In the genomic region with DNA sequence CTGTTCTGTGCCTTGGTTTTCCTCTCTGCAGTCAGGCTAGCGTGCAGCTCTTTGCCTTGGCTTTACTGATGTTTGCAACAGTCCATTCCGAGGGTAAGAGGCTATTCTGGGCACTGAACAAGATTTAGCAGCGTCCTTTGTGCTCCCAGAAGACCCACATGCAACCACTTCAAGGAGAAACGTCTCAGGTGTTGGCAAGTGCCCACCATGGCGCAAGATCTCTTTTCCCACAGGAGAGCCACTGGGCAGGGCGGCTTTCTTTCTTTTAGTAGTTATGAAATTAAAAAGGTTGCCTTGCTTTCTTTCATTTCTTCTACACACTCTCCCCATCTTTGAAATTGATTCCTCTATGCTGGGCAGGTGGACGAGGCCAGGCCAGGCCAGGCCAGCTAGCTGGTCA, we compare ENCODE assay signal across 17 mouse cellular contexts. TPM values are rescaled to one million over a fixed set of nuclear protein-coding genes. Genes with fewer than 3 reads are reported as not detected.
DNase-seq lines count a peak whose midpoint lies in the region; ATAC-seq and TF ChIP-seq lines count a peak whose summit lies in the region.
"Had no signal": no experiment of that assay in that cellular context is flagged by ENCODE, and none has a peak within 500 bp of the region (broad histone marks: within the 10 kb centered on the region; RNA-seq: fewer than 3 reads in every experiment).

No protein-coding gene starts in this region.

- ATAC-seq in neural tube, embryonic 15.5 days (ENCODE audit: low FRiP score), result no peak
- ATAC-seq: forebrain, embryonic 13.5 days had no signal

- peaks cover 15% of the 10 kb centered on the region for H3K36me3 ChIP-seq in neural tube, embryonic 15.5 days
- H3K36me3 ChIP-seq: heart, embryonic 12.5 days had no signal

- H3K9me3 ChIP-seq in neural tube, embryonic 15.5 days (replicated peaks), result no peaks in the 10 kb centered on the region
- H3K9me3 ChIP-seq: embryonic facial prominence, embryonic 10.5 days; forebrain, embryonic 13.5 days; heart, embryonic 12.5 days had no signal

- H3K4me1 ChIP-seq in neural tube, embryonic 15.5 days, result 0 out of 2 replicates have a peak, but pooled peaks cover 2% of the 10 kb centered on the region
- H3K4me1 ChIP-seq: forebrain, embryonic 13.5 days; heart, embryonic 12.5 days had no signal

- H3K4me3 ChIP-seq in gastrocnemius, adult 2 months, result no peak overlapping the region
- H3K4me3 ChIP-seq in neural tube, embryonic 15.5 days (replicated peaks), result no peak overlapping the region
- H3K4me3 ChIP-seq: embryonic facial prominence, embryonic 10.5 days; forebrain, embryonic 13.5 days; heart, adult 2 months; heart, embryonic 12.5 days had no signal

- H3K9ac ChIP-seq in neural tube, embryonic 15.5 days (replicated peaks), result no peak overlapping the region
- H3K9ac ChIP-seq: forebrain, embryonic 13.5 days; heart, embryonic 12.5 days had no signal

- no peak overlapping the region for H3K4me2 ChIP-seq in neural tube, embryonic 15.5 days
- H3K4me2 ChIP-seq: forebrain, embryonic 13.5 days; heart, embryonic 12.5 days had no signal

- peak overlapping the region; percentile 91 for H3K27ac ChIP-seq in gastrocnemius, adult 2 months
- 0 out of 2 replicates have a peak overlapping the region, but pooled peaks have one; percentile 28 for H3K27ac ChIP-seq in neural tube, embryonic 15.5 days (replicated peaks)
- H3K27ac ChIP-seq: embryonic facial prominence, embryonic 10.5 days; forebrain, embryonic 13.5 days; heart, adult 2 months had no signal

- DNase-seq in adrenal gland, adult 2 months, result peak; percentile 33
- DNase-seq in adrenal gland, adult 18-20 months (ENCODE audit: low spot score in 2 of 2), result no peak
- no peak for DNase-seq in gastrocnemius, adult 2 months
- DNase-seq in gastrocnemius, postnatal 14 days, result no peak
- no peak for DNase-seq in neural tube, embryonic 10.5 days (ENCODE audit: extremely low spot score, low spot score)
- DNase-seq in urinary bladder, postnatal 10 days (ENCODE audit: low spot score), result no peak
- DNase-seq in spleen, postnatal 4 days (ENCODE audit: low spot score in 2 of 2), result no peak
- DNase-seq: B cell, adult 2 months; cerebellum, adult 2 months; heart, adult 2 months had no signal

- intact Hi-C loops in gastrocnemius, adult 2 months (cut with DNase I), result loop anchor here (2.0 kb wide), 1 partner anchor 52 kb away; no protein-coding TSS in a partner anchor
- intact Hi-C loops in gastrocnemius, postnatal 14 days (cut with DNase I; ENCODE audit: low total_unique reads), result no loop called here

- WGBS in neural tube, embryonic 15.5 days, result 81% methylated on average over 7 of the region's 7 CpGs

- TF ChIP-seq CTCF in gastrocnemius, adult 2 months (IDR thresholded peaks at IDR 0.05), result no peak

- no peaks in the 10 kb centered on the region for H3K27me3 ChIP-seq in neural tube, embryonic 15.5 days (replicated peaks)
- H3K27me3 ChIP-seq: forebrain, embryonic 13.5 days; heart, embryonic 12.5 days had no signal

RNA-seq across cellular contexts. Expression of a gene that starts 12.8 kb away (rescaled TPM):
- total RNA-seq in adrenal gland, adult 2 months (2021), result not detected
- 0.08 TPM in 2 replicates for polyA plus RNA-seq in adrenal gland, adult 2 months (2012; rRNA removed)
- total RNA-seq in adrenal gland, adult 18-20 months (2021), result under 1 TPM in 1 of 2 experiments, not detected in 1; 0.22 TPM
- 100 to 1,000 TPM; 200 to 381 TPM for total RNA-seq in gastrocnemius, adult 2 months (2021)
- total RNA-seq in gastrocnemius, postnatal 14 days (2021), result 100 to 1,000 TPM; 332 to 394 TPM
- 1.0 and 1.9 TPM in 2 replicates for polyA plus RNA-seq in neural tube, embryonic 15.5 days (2015; fragmentation: Nextera tagmentation; extraction: Ambion mirVana)
- total RNA-seq: heart, adult 2 months; heart, postnatal 25 days; MEL had no signal
- polyA plus RNA-seq: embryonic facial prominence, embryonic 10.5 days; forebrain, embryonic 13.5 days; heart, embryonic 12.5 days; intestine, embryonic 14.5 days had no signal

Comparison
In these comparisons a context has a peak if more than half of its experiments do, and no peak if none do; other contexts are left out.
1. RNA of a gene that starts 12.8 kb away (total RNA-seq): 332 to 394 TPM in gastrocnemius, postnatal 14 days and 200 to 381 TPM in gastrocnemius, adult 2 months; 0.22 TPM in adrenal gland, adult 18-20 months and not detected in adrenal gland, adult 2 months; every median in the first group is over 100 times any median in the second.